Mouse (Mus musculus): ENCODE measurements around the gene Habp2. TPM values are rescaled to one million over a fixed set of nuclear protein-coding genes. Genes with fewer than 3 reads are reported as not detected.

Gene Habp2
- 0.26 and 0.54 TPM in 2 replicates for polyA plus RNA-seq (2014; fragmentation: Nextera tagmentation; extraction: Ambion mirVana)

- DNase-seq (ENCODE audit: low spot score) (no peak), ATAC-seq (ENCODE audit: low read depth) (no peak)
- H3K27me3 ChIP-seq (replicated peaks; ENCODE audit: control insufficient read depth, insufficient read depth, low read length): no peaks in the 10 kb centered on the region
- no peaks in the 10 kb centered on the region for H3K9me3 ChIP-seq (ENCODE audit: control insufficient read depth, low read length)
- 75% methylated on average over 7 of the region's 7 CpGs for WGBS
- H3K27ac ChIP-seq (replicated peaks; ENCODE audit: low read depth, low read length): no peak within 1 kb of the TSS
- no peak within 1 kb of the TSS for H3K4me2 ChIP-seq (ENCODE audit: low read depth, low read length)
- no peaks in the 10 kb centered on the region for H3K36me3 ChIP-seq (ENCODE audit: control insufficient read depth, insufficient read depth, low read length)
- no peak within 1 kb of the TSS for H3K4me3 ChIP-seq (ENCODE audit: low read depth, low read length)
- peaks cover 23% of the 10 kb centered on the region; the same call in 1 of the 2 replicates for H3K4me1 ChIP-seq (ENCODE audit: control insufficient read depth, insufficient read depth, low read length)
- no peak within 1 kb of the TSS for H3K9ac ChIP-seq (ENCODE audit: low read depth, low read length)
Measured at GRCm38 (mm10) chr19:56286866-56287265, at the start of gene Habp2. Gene Habp2 (plus strand): TSS chr19:56287137.

- H3K4me2 ChIP-seq (ENCODE audit: low read depth, low read length): no peak overlapping the region
- H3K27ac ChIP-seq (replicated peaks; ENCODE audit: low read depth, low read length): no peak overlapping the region
- H3K4me3 ChIP-seq (ENCODE audit: low read depth, low read length): no peak overlapping the region
- ATAC-seq (ENCODE audit: low read depth) (no peak), DNase-seq (ENCODE audit: low spot score) (no peak)
- H3K9ac ChIP-seq (ENCODE audit: low read depth, low read length): no peak overlapping the region
- no peaks in the 10 kb centered on the region for H3K36me3 ChIP-seq (ENCODE audit: control insufficient read depth, insufficient read depth, low read length)
- no peaks in the 10 kb centered on the region for H3K27me3 ChIP-seq (replicated peaks; ENCODE audit: control insufficient read depth, insufficient read depth, low read length)
- H3K9me3 ChIP-seq (ENCODE audit: control insufficient read depth, low read length): no peaks in the 10 kb centered on the region
- peaks cover 20% of the 10 kb centered on the region for H3K4me1 ChIP-seq (ENCODE audit: control insufficient read depth, insufficient read depth, low read length)
- WGBS: 60% methylated on average over 4 of the region's 4 CpGs
Measured at GRCm38 (mm10) chr19:56238501-56238900, 48.4 kb upstream of the Habp2 start.

GRCm38 (mm10) chr19:56245201-56245600 is 41.7 kb upstream of the Habp2 start:
- DNase-seq (ENCODE audit: low spot score) (peak; percentile 90), ATAC-seq (ENCODE audit: low read depth) (no peak)
- H3K36me3 ChIP-seq (ENCODE audit: control insufficient read depth, insufficient read depth, low read length): no peaks in the 10 kb centered on the region
- 36% methylated on average over 5 of the region's 5 CpGs for WGBS
- peaks cover 7% of the 10 kb centered on the region; the same call in 1 of the 2 replicates for H3K9me3 ChIP-seq (ENCODE audit: control insufficient read depth, low read length)
- peak overlapping the region; percentile 28; the same call in 1 of the 2 replicates for H3K27ac ChIP-seq (replicated peaks; ENCODE audit: low read depth, low read length)
- no peak overlapping the region for H3K4me3 ChIP-seq (ENCODE audit: low read depth, low read length)
- no peak overlapping the region for H3K4me2 ChIP-seq (ENCODE audit: low read depth, low read length)
- no peaks in the 10 kb centered on the region for H3K27me3 ChIP-seq (replicated peaks; ENCODE audit: control insufficient read depth, insufficient read depth, low read length)
- H3K9ac ChIP-seq (ENCODE audit: low read depth, low read length): no peak overlapping the region
- 0 out of 2 replicates have a peak, but pooled peaks cover 8% of the 10 kb centered on the region for H3K4me1 ChIP-seq (ENCODE audit: control insufficient read depth, insufficient read depth, low read length)

GRCm38 (mm10) chr19:56252815-56253214 is 34.1 kb upstream of the Habp2 start:
- 0 out of 2 replicates have a peak, but pooled peaks cover 5% of the 10 kb centered on the region for H3K27me3 ChIP-seq (replicated peaks; ENCODE audit: control insufficient read depth, insufficient read depth, low read length)
- H3K9me3 ChIP-seq (ENCODE audit: control insufficient read depth, low read length): no peaks in the 10 kb centered on the region
- H3K4me1 ChIP-seq (ENCODE audit: control insufficient read depth, insufficient read depth, low read length): no peaks in the 10 kb centered on the region
- ATAC-seq (ENCODE audit: low read depth) (no peak), DNase-seq (ENCODE audit: low spot score) (no peak)
- no peak overlapping the region for H3K4me3 ChIP-seq (ENCODE audit: low read depth, low read length)
- WGBS: 94% methylated on average over 4 of the region's 4 CpGs
- H3K27ac ChIP-seq (replicated peaks; ENCODE audit: low read depth, low read length): no peak overlapping the region
- no peaks in the 10 kb centered on the region for H3K36me3 ChIP-seq (ENCODE audit: control insufficient read depth, insufficient read depth, low read length)
- H3K4me2 ChIP-seq (ENCODE audit: low read depth, low read length): no peak overlapping the region
- H3K9ac ChIP-seq (ENCODE audit: low read depth, low read length): no peak overlapping the region

GRCm38 (mm10) chr19:56253271-56253670 is 33.7 kb upstream of the Habp2 start:
- DNase-seq (ENCODE audit: low spot score) (peak; percentile 72), ATAC-seq (ENCODE audit: low read depth) (no peak)
- Histone ChIP-seq H3K36me3 (ENCODE audit: control insufficient read depth, insufficient read depth, low read length) (no peaks in the 10 kb centered on the region), H3K9ac (ENCODE audit: low read depth, low read length) (no peak overlapping the region), H3K4me3 (ENCODE audit: low read depth, low read length) (no peak overlapping the region), H3K27ac (replicated peaks; ENCODE audit: low read depth, low read length) (no peak overlapping the region), H3K4me2 (ENCODE audit: low read depth, low read length) (no peak overlapping the region), H3K9me3 (ENCODE audit: control insufficient read depth, low read length) (no peaks in the 10 kb centered on the region), H3K4me1 (ENCODE audit: control insufficient read depth, insufficient read depth, low read length) (no peaks in the 10 kb centered on the region), H3K27me3 (replicated peaks; ENCODE audit: control insufficient read depth, insufficient read depth, low read length) (0 out of 2 replicates have a peak, but pooled peaks cover 5% of the 10 kb centered on the region)
- 62% methylated on average over 9 of the region's 10 CpGs for WGBS

- WGBS: 57% methylated on average over 7 of the region's 7 CpGs
- Histone ChIP-seq H3K4me3 (ENCODE audit: low read depth, low read length) (no peak overlapping the region), H3K27me3 (replicated peaks; ENCODE audit: control insufficient read depth, insufficient read depth, low read length) (0 out of 2 replicates have a peak, but pooled peaks cover 5% of the 10 kb centered on the region), H3K36me3 (ENCODE audit: control insufficient read depth, insufficient read depth, low read length) (no peaks in the 10 kb centered on the region), H3K4me1 (ENCODE audit: control insufficient read depth, insufficient read depth, low read length) (no peaks in the 10 kb centered on the region), H3K27ac (replicated peaks; ENCODE audit: low read depth, low read length) (no peak overlapping the region), H3K9me3 (ENCODE audit: control insufficient read depth, low read length) (no peaks in the 10 kb centered on the region), H3K9ac (ENCODE audit: low read depth, low read length) (no peak overlapping the region), H3K4me2 (ENCODE audit: low read depth, low read length) (no peak overlapping the region)
- DNase-seq (ENCODE audit: low spot score) (no peak), ATAC-seq (ENCODE audit: low read depth) (no peak)
Measured at GRCm38 (mm10) chr19:56254751-56255150, 32.2 kb upstream of the Habp2 start.

GRCm38 (mm10) chr19:56255506-56255905 is 31.4 kb upstream of the Habp2 start:
- Histone ChIP-seq H3K36me3 (ENCODE audit: control insufficient read depth, insufficient read depth, low read length) (no peaks in the 10 kb centered on the region), H3K9me3 (ENCODE audit: control insufficient read depth, low read length) (no peaks in the 10 kb centered on the region), H3K27ac (replicated peaks; ENCODE audit: low read depth, low read length) (no peak overlapping the region), H3K4me3 (ENCODE audit: low read depth, low read length) (no peak overlapping the region), H3K4me2 (ENCODE audit: low read depth, low read length) (no peak overlapping the region), H3K4me1 (ENCODE audit: control insufficient read depth, insufficient read depth, low read length) (no peaks in the 10 kb centered on the region), H3K27me3 (replicated peaks; ENCODE audit: control insufficient read depth, insufficient read depth, low read length) (0 out of 2 replicates have a peak, but pooled peaks cover 5% of the 10 kb centered on the region), H3K9ac (ENCODE audit: low read depth, low read length) (no peak overlapping the region)
- no peak for ATAC-seq (ENCODE audit: low read depth)
- 27% methylated on average over 3 of the region's 3 CpGs for WGBS
- DNase-seq (ENCODE audit: low spot score): peak; percentile 75

- Histone ChIP-seq H3K9ac (ENCODE audit: low read depth, low read length) (no peak overlapping the region), H3K4me1 (ENCODE audit: control insufficient read depth, insufficient read depth, low read length) (no peaks in the 10 kb centered on the region), H3K4me3 (ENCODE audit: low read depth, low read length) (no peak overlapping the region), H3K27me3 (replicated peaks; ENCODE audit: control insufficient read depth, insufficient read depth, low read length) (no peaks in the 10 kb centered on the region), H3K4me2 (ENCODE audit: low read depth, low read length) (no peak overlapping the region), H3K9me3 (ENCODE audit: control insufficient read depth, low read length) (no peaks in the 10 kb centered on the region), H3K27ac (replicated peaks; ENCODE audit: low read depth, low read length) (no peak overlapping the region), H3K36me3 (ENCODE audit: control insufficient read depth, insufficient read depth, low read length) (no peaks in the 10 kb centered on the region)
- ATAC-seq (ENCODE audit: low read depth) (no peak), DNase-seq (ENCODE audit: low spot score) (no peak)
- 48% methylated on average over 1 of the region's 1 CpGs for WGBS
Measured at GRCm38 (mm10) chr19:56256235-56256634, 30.7 kb upstream of the Habp2 start.

- no peak overlapping the region for H3K27ac ChIP-seq (replicated peaks; ENCODE audit: low read depth, low read length)
- DNase-seq (ENCODE audit: low spot score) (no peak), ATAC-seq (ENCODE audit: low read depth) (no peak)
- H3K9me3 ChIP-seq (ENCODE audit: control insufficient read depth, low read length): no peaks in the 10 kb centered on the region
- H3K27me3 ChIP-seq (replicated peaks; ENCODE audit: control insufficient read depth, insufficient read depth, low read length): no peaks in the 10 kb centered on the region
- no peaks in the 10 kb centered on the region for H3K36me3 ChIP-seq (ENCODE audit: control insufficient read depth, insufficient read depth, low read length)
- no CpG with 5 or more reads among the region's 1 CpGs for WGBS
- H3K4me3 ChIP-seq (ENCODE audit: low read depth, low read length): no peak overlapping the region
- no peak overlapping the region for H3K4me2 ChIP-seq (ENCODE audit: low read depth, low read length)
- H3K9ac ChIP-seq (ENCODE audit: low read depth, low read length): no peak overlapping the region
- no peaks in the 10 kb centered on the region for H3K4me1 ChIP-seq (ENCODE audit: control insufficient read depth, insufficient read depth, low read length)
Measured at GRCm38 (mm10) chr19:56256741-56257140, 30.2 kb upstream of the Habp2 start.
